Mouse (Mus musculus) intestine, postnatal 0 days (tissue): ENCODE data around the gene Blzf1. TPM values are rescaled to one million over a fixed set of nuclear protein-coding genes. Genes with fewer than 3 reads are reported as not detected.

Experiments
- ATAC-seq: fragments of 200-750 bp; cut with Nextera tagmentation; 2 replicates; pipeline ENCODE4 v1.8.0; 2017; ENCODE audit warnings: mild to moderate bottlenecking, moderate TSS enrichment, moderate library complexity
- H3K27ac ChIP-seq: fragments of 300-500 bp; sonication (generic); 2 replicates; pipeline ENCODE4 v1.5.1; 2014; ENCODE audit warnings: mild to moderate bottlenecking, low read depth, low read length, moderate library complexity
- H3K27me3 ChIP-seq: fragments of 300-500 bp; sonication (generic); replicated peaks from 2 replicates; pipeline ENCODE4 v1.6.1; 2014; ENCODE audit warnings: low read length, mixed read lengths; ENCODE audit not compliant: control insufficient read depth, insufficient read depth
- H3K36me3 ChIP-seq: fragments of 300-500 bp; sonication (generic); 2 replicates; pipeline ENCODE4 v1.6.1; 2014; ENCODE audit warnings: mild to moderate bottlenecking, moderate library complexity; ENCODE audit not compliant: control insufficient read depth, insufficient read depth
- H3K4me1 ChIP-seq: fragments of 300-500 bp; sonication (generic); replicated peaks from 2 replicates; pipeline ENCODE4 v1.6.1; 2014; ENCODE audit warnings: antibody characterized with exemption, low read length, mixed read lengths; ENCODE audit not compliant: control insufficient read depth, insufficient read depth
- H3K4me2 ChIP-seq: fragments of 300-500 bp; sonication (generic); replicated peaks from 2 replicates; pipeline ENCODE4 v1.6.1; 2014; ENCODE audit warnings: low read depth, mild to moderate bottlenecking, moderate library complexity
- H3K4me3 ChIP-seq: fragments of 300-500 bp; sonication (generic); 2 replicates; pipeline ENCODE4 v1.5.1; 2014; ENCODE audit warnings: low read depth, low read length
- H3K9ac ChIP-seq: fragments of 300-500 bp; sonication (generic); 2 replicates; pipeline ENCODE4 v1.6.1; 2014; ENCODE audit warnings: mild to moderate bottlenecking, low read depth, low read length
- H3K9me3 ChIP-seq: fragments of 300-500 bp; sonication (generic); 2 replicates; pipeline ENCODE4 v1.6.1; 2016; ENCODE audit warnings: mixed run types; ENCODE audit not compliant: control insufficient read depth
- CTCF ChIP-seq: sonication (generic); IDR thresholded peaks from 2 replicates; pipeline ENCODE4 v1.5.1; 2016; ENCODE audit warnings: low read depth, mild to moderate bottlenecking, control low read depth, antibody characterized with exemption, moderate library complexity
- WGBS: fragments of 180-500 bp; shearing (Covaris S2); extraction: QIAGEN DNeasy Blood & Tissue Kit; methylation state at CpG from one replicate; pipeline ENCODE4 v1.1.7; 2014; 5-methylcytosine and 5-hydroxymethylcytosine counted together
- polyA plus RNA-seq: library from polyadenylated mRNA; unstranded; fragments of >200 nt; fragmentation: Nextera tagmentation; extraction: Ambion mirVana; gene quantifications from 2 replicates; pipeline ENCODE4 v1.2.1, GENCODE M21; 2015

Blzf1 gene
- polyA plus RNA-seq, 1 experiment from 2014 or later, result 17.2 TPM

- H3K27me3 ChIP-seq, result no peaks in the 10 kb centered on the region
- no peak overlapping the region for H3K27ac ChIP-seq
- no peak overlapping the region for H3K4me2 ChIP-seq
- ATAC-seq, result no peak
- peaks cover 34% of the 10 kb centered on the region for H3K36me3 ChIP-seq
- no peak overlapping the region for H3K4me3 ChIP-seq
- H3K9me3 ChIP-seq, result no peaks in the 10 kb centered on the region
- no peak overlapping the region for H3K9ac ChIP-seq
- no peaks in the 10 kb centered on the region; the same call in 1 of the 2 replicates for H3K4me1 ChIP-seq
- 77% methylated on average over 7 of the region's 7 CpGs for WGBS
- no peak for TF ChIP-seq CTCF
Measured at GRCm38 (mm10) chr1:164261553-164261952, 45.7 kb downstream of the Blzf1 start.

DNA sequence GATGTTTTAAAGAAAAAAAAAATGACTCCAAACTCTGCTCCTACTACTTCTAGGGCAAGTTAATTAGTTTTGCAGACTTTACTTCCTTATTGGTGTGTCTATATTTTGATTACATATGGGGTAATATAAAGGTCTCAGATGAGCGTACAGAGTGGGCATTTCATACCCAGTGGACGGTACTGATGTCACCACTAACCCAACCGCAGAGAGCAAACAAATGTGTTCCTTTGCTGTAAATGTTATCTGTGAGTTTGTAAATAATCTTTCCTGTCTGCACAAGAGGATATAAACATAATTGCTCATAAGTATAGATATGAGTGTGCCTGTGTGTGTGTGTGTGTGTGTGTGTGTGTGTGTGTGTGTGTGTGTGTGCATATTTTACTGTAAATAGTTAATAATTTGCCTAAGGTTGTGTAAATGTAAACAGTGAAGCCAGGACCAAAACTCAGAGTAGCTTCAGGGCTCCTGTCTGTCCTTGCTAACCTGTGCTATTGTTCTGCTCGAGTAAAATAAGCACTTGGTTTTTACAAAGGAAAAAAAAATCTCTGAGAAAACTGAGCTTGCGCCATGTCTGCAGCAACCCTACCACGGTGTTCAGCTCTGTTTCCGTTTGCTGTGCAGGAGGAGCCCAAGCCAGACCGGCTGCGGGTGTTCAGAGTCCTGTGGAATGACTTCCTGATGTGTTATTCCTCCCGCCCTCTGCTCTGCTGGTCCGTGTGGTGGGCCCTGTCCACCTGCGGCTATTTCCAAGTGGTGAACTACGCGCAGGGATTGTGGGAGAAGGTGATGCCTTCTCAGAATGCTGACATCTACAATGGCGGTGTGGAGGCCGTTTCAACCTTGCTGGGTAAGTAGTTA lies 46.9 kb downstream of the Blzf1 start:
- peak; percentile 79 for ATAC-seq
- WGBS, result 46% methylated on average over 16 of the region's 16 CpGs
- 0 out of 2 replicates have a peak overlapping the region, but pooled peaks have one; percentile 14 for H3K4me3 ChIP-seq

GRCm38 (mm10) chr1:164254836-164255235 lies 52.5 kb downstream of the Blzf1 start:
- WGBS, result 65% methylated on average over 3 of the region's 3 CpGs
- no peaks in the 10 kb centered on the region for H3K9me3 ChIP-seq
- H3K4me2 ChIP-seq, result no peak overlapping the region
- ATAC-seq, result no peak
- H3K36me3 ChIP-seq, result peaks cover 8% of the 10 kb centered on the region
- no peak overlapping the region for H3K27ac ChIP-seq
- no peak overlapping the region for H3K9ac ChIP-seq
- H3K27me3 ChIP-seq, result no peaks in the 10 kb centered on the region
- TF ChIP-seq CTCF, result no peak
- H3K4me1 ChIP-seq, result 0 out of 2 replicates have a peak, but pooled peaks cover 9% of the 10 kb centered on the region
- H3K4me3 ChIP-seq, result no peak overlapping the region

More for the DNA sequence above, 46.9 kb downstream of the Blzf1 start:
- H3K27me3 ChIP-seq, result no peaks in the 10 kb centered on the region
- H3K4me1 ChIP-seq, result no peaks in the 10 kb centered on the region; the same call in 1 of the 2 replicates
- H3K36me3 ChIP-seq, result peaks cover 34% of the 10 kb centered on the region
- H3K9ac ChIP-seq, result no peak overlapping the region
- no peaks in the 10 kb centered on the region for H3K9me3 ChIP-seq
- TF ChIP-seq CTCF, result no peak
- peak overlapping the region; percentile 77 for H3K27ac ChIP-seq
- peak overlapping the region; percentile 55 for H3K4me2 ChIP-seq

- Histone ChIP-seq H3K4me1 (0 out of 2 replicates have a peak, but pooled peaks cover 9% of the 10 kb centered on the region), H3K4me3 (no peak overlapping the region), H3K27me3 (no peaks in the 10 kb centered on the region), H3K36me3 (peaks cover 8% of the 10 kb centered on the region), H3K27ac (no peak overlapping the region), H3K9me3 (no peaks in the 10 kb centered on the region), H3K4me2 (no peak overlapping the region), H3K9ac (no peak overlapping the region)
- no peak for TF ChIP-seq CTCF
- ATAC-seq, result no peak
- 34% methylated on average over 5 of the region's 5 CpGs for WGBS
Measured at GRCm38 (mm10) chr1:164252551-164252950, 54.7 kb downstream of the Blzf1 start.

DNA sequence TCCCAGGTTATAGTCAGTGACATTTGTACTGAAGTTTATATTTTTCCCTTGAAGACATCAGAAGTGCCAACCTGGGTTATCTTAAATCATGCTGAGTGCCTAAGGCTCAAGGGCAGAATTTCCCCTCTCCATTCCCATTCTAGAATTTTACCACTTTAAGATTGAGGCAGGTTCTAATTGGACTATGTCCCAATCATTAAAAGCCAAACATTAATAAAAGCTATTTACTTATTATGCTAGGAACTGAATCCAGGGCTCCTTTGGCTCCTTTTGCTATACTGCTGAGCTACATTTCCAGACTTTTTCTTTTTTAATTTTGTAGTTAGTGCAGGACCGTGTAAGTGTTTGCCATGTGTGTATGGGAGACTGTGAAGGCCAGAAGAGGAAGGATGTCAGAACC lies 55.9 kb downstream of the Blzf1 start:
- Histone ChIP-seq H3K9ac (no peak overlapping the region), H3K4me2 (no peak overlapping the region), H3K4me3 (no peak overlapping the region), H3K36me3 (no peaks in the 10 kb centered on the region), H3K27me3 (no peaks in the 10 kb centered on the region), H3K4me1 (0 out of 2 replicates have a peak, but pooled peaks cover 9% of the 10 kb centered on the region), H3K9me3 (no peaks in the 10 kb centered on the region), H3K27ac (no peak overlapping the region)
- no peak for ATAC-seq
- TF ChIP-seq CTCF, result no peak
- WGBS, result 86% methylated on average over 1 of the region's 1 CpGs

DNA sequence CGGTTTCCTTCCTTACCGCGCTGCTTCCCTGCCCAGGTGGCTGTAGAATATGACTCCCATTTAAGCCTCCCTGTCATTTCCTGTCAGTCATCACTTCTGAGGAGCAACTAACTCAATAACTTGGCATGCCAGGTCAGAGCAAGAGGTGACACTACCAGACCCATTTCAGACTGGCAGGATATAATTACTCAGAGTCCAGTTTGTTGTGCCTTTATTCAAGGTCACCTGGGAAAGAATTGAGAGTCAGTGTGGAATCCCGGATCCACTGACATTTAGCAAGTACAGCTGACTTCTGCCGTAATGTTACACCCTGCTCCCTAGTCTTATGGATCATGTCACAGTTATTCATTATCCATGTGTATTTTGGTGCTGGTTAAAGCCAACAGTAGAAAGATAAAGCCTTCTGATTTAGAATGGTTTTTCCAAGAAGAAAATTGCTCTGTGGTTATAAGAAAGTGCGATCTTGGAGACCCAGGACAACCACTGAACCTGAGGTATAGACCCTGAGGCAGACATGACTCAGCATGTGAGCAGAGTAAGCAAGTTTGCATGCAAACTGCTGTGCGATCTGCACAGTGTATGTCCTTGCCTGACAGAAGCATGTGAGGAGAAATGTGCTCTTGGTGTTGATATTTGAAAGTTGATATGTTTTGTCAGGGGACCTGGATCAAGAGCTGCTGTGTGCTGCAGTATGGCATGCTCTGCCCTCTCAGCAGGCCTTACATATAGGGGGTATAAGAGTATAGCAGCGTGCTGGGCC lies 56.7 kb downstream of the Blzf1 start:
- Histone ChIP-seq H3K27me3 (no peaks in the 10 kb centered on the region), H3K36me3 (no peaks in the 10 kb centered on the region), H3K27ac (no peak overlapping the region), H3K9ac (no peak overlapping the region), H3K4me3 (peak overlapping the region; percentile 84), H3K4me2 (peak overlapping the region; percentile 97), H3K4me1 (0 out of 2 replicates have a peak, but pooled peaks cover 9% of the 10 kb centered on the region), H3K9me3 (no peaks in the 10 kb centered on the region)
- 39% methylated on average over 8 of the region's 8 CpGs for WGBS
- no peak for ATAC-seq
- no peak for TF ChIP-seq CTCF
